Mouse (Mus musculus) kidney, adult 11 months (tissue): ENCODE data around the gene Tbc1d10c.

Experiments
- DNase-seq: peaks from one replicate; pipeline ENCODE4 v3.0.0; 2022

Gene Tbc1d10c

GRCm38 (mm10) chr19:4214771-4215450, 23.8 kb upstream of the Tbc1d10c start:
- no peak for DNase-seq

GRCm38 (mm10) chr19:4214071-4214770, 23.1 kb upstream of the Tbc1d10c start, which contains the start of the genes Clcf1 and AC109138.7:
Gene Clcf1 (plus strand): TSS chr19:4214238.
Gene AC109138.7 (plus strand): TSS chr19:4214357.
- no peak for DNase-seq

GRCm38 (mm10) chr19:4213524-4213974, 22.5 kb upstream of the Tbc1d10c start:
- DNase-seq, result peak; percentile 75

GRCm38 (mm10) chr19:4211891-4212588, 21.0 kb upstream of the Tbc1d10c start:
- DNase-seq, result no peak

GRCm38 (mm10) chr19:4208563-4208962, 17.5 kb upstream of the Tbc1d10c start:
- no peak for DNase-seq

- peak; percentile 79 for DNase-seq
Measured at GRCm38 (mm10) chr19:4206971-4207370, 15.9 kb upstream of the Tbc1d10c start.

- DNase-seq, result no peak
Measured at GRCm38 (mm10) chr19:4204889-4205288, 13.8 kb upstream of the Tbc1d10c start.

- no peak for DNase-seq
Measured at GRCm38 (mm10) chr19:4203604-4204326, 12.7 kb upstream of the Tbc1d10c start.

- DNase-seq, result no peak
Measured at GRCm38 (mm10) chr19:4203148-4203547, 12.1 kb upstream of the Tbc1d10c start.

GRCm38 (mm10) chr19:4202149-4202548, 11.1 kb upstream of the Tbc1d10c start:
- DNase-seq, result no peak

GRCm38 (mm10) chr19:4201291-4201909, 10.3 kb upstream of the Tbc1d10c start, which contains the start of gene Rad9a:
Gene Rad9a (minus strand): TSS chr19:4201662.
- DNase-seq, result peak; percentile 98

- no peak for DNase-seq
Measured at GRCm38 (mm10) chr19:4197180-4197579, 6.1 kb upstream of the Tbc1d10c start.

- DNase-seq, result no peak
Measured at GRCm38 (mm10) chr19:4196548-4196947, 5.5 kb upstream of the Tbc1d10c start.

GRCm38 (mm10) chr19:4196048-4196447, 5.0 kb upstream of the Tbc1d10c start:
- no peak for DNase-seq

GRCm38 (mm10) chr19:4194776-4195650, 3.9 kb upstream of the Tbc1d10c start:
- no peak for DNase-seq

- no peak for DNase-seq
Measured at GRCm38 (mm10) chr19:4194021-4194724, 3.1 kb upstream of the Tbc1d10c start.

- DNase-seq, result no peak
Measured at GRCm38 (mm10) chr19:4193129-4193528, 2.0 kb upstream of the Tbc1d10c start.

- DNase-seq, result no peak
Measured at GRCm38 (mm10) chr19:4192251-4192985, 1.3 kb upstream of the Tbc1d10c start.

- peak; percentile 91 for DNase-seq
Measured at GRCm38 (mm10) chr19:4191528-4192250, 605 bp upstream of the Tbc1d10c start, which contains the start of gene Ppp1ca. Gene Ppp1ca (plus strand): TSS chr19:4192065.
